Mouse (Mus musculus) intestine, embryonic 14.5 days (tissue): ENCODE measurements at regions not wholly inside any gene's neighbourhood (a gene's known extent, or its start where the extent isn't known, plus 50 kb on each side); places are given as distances from the start of the nearest gene placed in this dataset.
"Not testable (repeated sequence)": the region's sequence is repeated elsewhere in the genome, so short reads cannot be mapped to it uniquely, and the experiment has no call there.

Experiments
- ATAC-seq: fragments of 200-750 bp; cut with Nextera tagmentation; replicated peaks from 2 replicates; pipeline ENCODE4 v1.8.0; 2017; ENCODE audit warnings: low read depth, moderate number of reproducible peaks, moderate TSS enrichment, moderate library complexity; ENCODE audit not compliant: low FRiP score, low TSS enrichment
- DNase-seq: peaks from one replicate; pipeline ENCODE4 v3.0.0-alpha.2; 2018; ENCODE audit warnings: low spot score
- H3K27ac ChIP-seq: fragments of 300-500 bp; sonication (generic); 2 replicates; pipeline ENCODE4 v1.5.1; 2014; ENCODE audit warnings: low read depth, mild to moderate bottlenecking, control low read depth
- H3K27me3 ChIP-seq: fragments of 300-500 bp; sonication (generic); replicated peaks from 2 replicates; pipeline ENCODE4 v1.6.1; 2014; ENCODE audit warnings: low read length, control low read depth; ENCODE audit not compliant: control insufficient read depth, insufficient read depth
- H3K36me3 ChIP-seq: fragments of 300-500 bp; sonication (generic); 2 replicates; pipeline ENCODE4 v1.6.1; 2014; ENCODE audit warnings: low read length, control low read depth; ENCODE audit not compliant: control insufficient read depth, insufficient read depth
- H3K4me1 ChIP-seq: fragments of 300-500 bp; sonication (generic); replicated peaks from 2 replicates; pipeline ENCODE4 v1.6.1; 2014; ENCODE audit warnings: low read length, control low read depth, mixed read lengths; ENCODE audit not compliant: control insufficient read depth, insufficient read depth
- H3K4me2 ChIP-seq: fragments of 300-500 bp; sonication (generic); 2 replicates; pipeline ENCODE4 v1.6.1; 2014; ENCODE audit warnings: low read length
- H3K4me3 ChIP-seq: fragments of 300-500 bp; sonication (generic); 2 replicates; pipeline ENCODE4 v1.5.1; 2014; ENCODE audit warnings: low read depth, low read length, control low read depth, mixed read lengths
- H3K9ac ChIP-seq: fragments of 300-500 bp; sonication (generic); 2 replicates; pipeline ENCODE4 v1.6.1; 2014; ENCODE audit warnings: mild to moderate bottlenecking, low read length
- H3K9me3 ChIP-seq: fragments of 300-500 bp; sonication (generic); 2 replicates; pipeline ENCODE4 v1.6.1; 2016; ENCODE audit warnings: low read length, control low read depth; ENCODE audit not compliant: control insufficient read depth
- WGBS: fragments of 180-500 bp; shearing (Covaris S2); extraction: QIAGEN DNeasy Blood & Tissue Kit; methylation state at CpG from one replicate; pipeline ENCODE4 v1.1.7; 2014; 5-methylcytosine and 5-hydroxymethylcytosine counted together

DNA sequence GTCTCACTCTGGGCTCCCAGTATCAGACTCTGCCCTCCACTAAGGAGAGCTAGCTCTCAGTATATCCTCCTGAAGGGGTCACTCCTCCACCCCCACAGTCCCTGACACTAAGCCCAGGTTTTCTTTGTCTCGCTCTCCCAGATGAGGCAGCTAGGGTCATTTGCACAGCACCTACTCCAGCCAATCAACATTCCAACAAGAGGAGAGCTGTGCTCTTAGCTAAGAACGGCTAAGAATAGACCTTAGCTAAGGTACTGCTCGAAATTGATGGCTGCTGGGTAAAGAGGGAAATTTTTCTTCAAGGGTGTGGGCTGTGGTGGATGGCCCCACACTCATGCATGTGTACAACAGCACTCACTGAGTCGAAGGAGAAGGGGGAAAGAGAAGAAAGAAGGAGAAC is 86.3 kb upstream of the Nt5e start:
- no peaks in the 10 kb centered on the region for H3K36me3 ChIP-seq
- peak overlapping the region; percentile 74 for H3K4me2 ChIP-seq
- H3K4me3 ChIP-seq = no peak overlapping the region
- no peaks in the 10 kb centered on the region for H3K4me1 ChIP-seq
- DNase-seq (no peak), ATAC-seq (peak; percentile 48; the same call in 1 of the 2 replicates)
- 20% methylated on average over 4 of the region's 4 CpGs for WGBS
- H3K9ac ChIP-seq = peak overlapping the region; percentile 31
- no peak overlapping the region for H3K27ac ChIP-seq
- no peaks in the 10 kb centered on the region for H3K9me3 ChIP-seq
- no peaks in the 10 kb centered on the region for H3K27me3 ChIP-seq

DNA sequence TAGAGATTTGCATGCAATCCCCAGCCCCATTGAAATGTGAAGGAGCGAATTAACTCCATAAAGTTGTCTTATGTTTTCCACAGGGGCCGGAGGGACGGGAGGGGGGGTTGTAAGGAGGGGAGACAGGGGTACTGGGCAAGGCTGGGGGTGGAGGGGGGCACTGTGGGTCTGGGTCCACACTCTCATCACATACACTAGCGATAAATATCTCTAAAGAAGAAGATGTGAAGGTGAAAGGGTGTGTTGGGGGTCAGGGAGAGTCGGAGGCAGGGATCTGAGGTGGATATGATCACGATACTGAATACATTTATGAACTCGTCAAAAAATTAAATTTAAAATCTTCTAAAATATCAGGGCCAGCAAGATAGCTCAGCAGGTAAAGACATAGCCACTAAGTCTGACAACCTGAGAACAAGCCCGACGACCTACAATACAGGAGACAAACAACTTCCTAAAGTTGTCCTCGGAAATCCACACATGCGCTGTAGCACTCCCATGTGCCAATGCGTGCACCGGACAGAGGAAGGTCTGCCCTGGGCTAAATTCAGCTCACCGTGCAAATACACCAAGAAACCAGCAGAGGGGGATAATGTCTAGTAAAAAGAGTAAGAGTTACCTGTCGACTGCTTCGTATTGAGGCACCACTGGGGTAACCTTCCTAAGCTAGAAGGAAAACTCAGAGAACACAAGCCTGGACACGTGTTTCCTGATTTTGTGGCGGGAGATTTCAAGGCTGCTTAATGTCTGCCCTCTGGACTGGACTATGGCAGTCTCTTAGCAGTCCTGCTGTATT is 85.6 kb upstream of the Nt5e start:
- H3K27me3 ChIP-seq = no peaks in the 10 kb centered on the region
- peak overlapping the region; percentile 43 for H3K4me3 ChIP-seq
- peak; percentile 92 for ATAC-seq
- no peaks in the 10 kb centered on the region for H3K9me3 ChIP-seq
- DNase-seq = peak; percentile 76
- no peaks in the 10 kb centered on the region for H3K36me3 ChIP-seq
- no peaks in the 10 kb centered on the region for H3K4me1 ChIP-seq
- H3K9ac ChIP-seq = peak overlapping the region; percentile 31
- no peak overlapping the region for H3K27ac ChIP-seq
- 7% methylated on average over 18 of the region's 18 CpGs for WGBS
- H3K4me2 ChIP-seq = peak overlapping the region; percentile 74

DNA sequence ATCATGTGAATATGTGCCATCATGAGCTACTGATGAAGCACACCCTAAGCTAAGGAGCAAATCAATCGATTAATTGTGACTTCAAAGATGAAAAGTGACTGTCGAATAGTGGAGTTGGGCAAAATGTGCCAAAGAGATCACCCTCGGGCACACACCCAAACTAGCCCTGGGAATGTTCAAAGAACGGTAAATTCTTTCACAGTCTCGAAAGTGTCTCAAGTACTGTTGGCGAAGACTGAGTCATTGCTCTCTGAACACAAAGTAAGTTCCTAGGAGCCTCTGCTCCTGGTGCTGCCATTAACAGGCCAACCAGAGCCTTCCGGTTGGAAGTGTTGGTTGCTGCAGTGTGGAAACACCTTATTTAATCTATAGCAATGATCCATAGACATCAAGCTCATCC is 84.5 kb upstream of the Nt5e start:
- WGBS = 85% methylated on average over 7 of the region's 7 CpGs
- H3K4me3 ChIP-seq = no peak overlapping the region
- no peaks in the 10 kb centered on the region for H3K36me3 ChIP-seq
- H3K27me3 ChIP-seq = no peaks in the 10 kb centered on the region
- no peak overlapping the region for H3K9ac ChIP-seq
- H3K27ac ChIP-seq = no peak overlapping the region
- no peaks in the 10 kb centered on the region for H3K9me3 ChIP-seq
- no peaks in the 10 kb centered on the region for H3K4me1 ChIP-seq
- DNase-seq (no peak), ATAC-seq (no peak)
- no peak overlapping the region for H3K4me2 ChIP-seq

DNA sequence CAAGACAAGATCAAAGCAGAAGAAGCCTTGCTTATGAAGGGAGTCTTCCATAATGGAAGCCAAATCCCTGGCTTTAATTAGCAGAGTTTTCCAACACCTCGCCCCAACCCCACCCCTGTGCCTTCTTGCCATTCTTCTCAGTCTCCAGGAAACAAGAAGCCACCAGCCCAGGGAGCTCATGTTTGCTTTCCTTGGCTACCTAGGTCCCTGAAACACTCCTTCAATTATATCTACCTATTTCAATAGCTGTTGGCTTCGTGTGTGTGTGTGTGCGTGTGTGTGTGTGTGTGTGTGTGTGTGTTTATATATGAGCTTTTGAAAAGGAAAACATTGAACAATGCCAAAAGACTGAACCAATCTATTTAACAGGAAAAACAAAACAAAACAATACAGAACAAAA is 82.5 kb upstream of the Nt5e start:
- ATAC-seq = no peak

DNA sequence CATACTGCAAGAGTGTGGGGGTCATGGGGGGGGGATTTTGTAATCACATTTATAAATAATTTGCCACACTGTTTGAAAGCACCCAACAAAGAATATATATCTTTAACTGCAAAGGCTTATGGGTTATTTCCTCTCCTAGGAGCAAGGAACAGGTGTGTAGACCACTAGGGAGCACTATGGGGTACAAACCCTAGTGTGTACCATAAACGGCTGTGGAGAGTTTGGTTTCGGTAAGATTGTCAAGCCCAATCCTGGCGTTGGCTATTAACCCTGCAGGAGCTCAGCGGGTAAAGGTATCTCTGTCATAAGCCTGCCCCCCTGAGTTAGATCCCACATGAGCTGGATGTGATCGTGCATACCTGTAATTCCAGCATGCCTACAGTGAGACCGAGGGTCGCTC is 71.0 kb upstream of the Nt5e start:
- Histone ChIP-seq H3K27me3 (no peaks in the 10 kb centered on the region), H3K4me2 (no peak overlapping the region), H3K9me3 (no peaks in the 10 kb centered on the region), H3K36me3 (no peaks in the 10 kb centered on the region), H3K4me3 (no peak overlapping the region), H3K4me1 (no peaks in the 10 kb centered on the region), H3K27ac (no peak overlapping the region), H3K9ac (no peak overlapping the region)
- DNase-seq (no peak), ATAC-seq (no peak)
- 67% methylated on average over 7 of the region's 7 CpGs for WGBS

More for the DNA sequence above, 82.5 kb upstream of the Nt5e start:
- DNase-seq = no peak
- H3K4me2 ChIP-seq = no peak overlapping the region
- no peaks in the 10 kb centered on the region for H3K27me3 ChIP-seq
- WGBS = 79% methylated on average over 3 of the region's 3 CpGs
- H3K36me3 ChIP-seq = no peaks in the 10 kb centered on the region
- no peaks in the 10 kb centered on the region for H3K4me1 ChIP-seq
- no peak overlapping the region for H3K27ac ChIP-seq
- H3K4me3 ChIP-seq = no peak overlapping the region
- H3K9ac ChIP-seq = no peak overlapping the region
- no peaks in the 10 kb centered on the region for H3K9me3 ChIP-seq

DNA sequence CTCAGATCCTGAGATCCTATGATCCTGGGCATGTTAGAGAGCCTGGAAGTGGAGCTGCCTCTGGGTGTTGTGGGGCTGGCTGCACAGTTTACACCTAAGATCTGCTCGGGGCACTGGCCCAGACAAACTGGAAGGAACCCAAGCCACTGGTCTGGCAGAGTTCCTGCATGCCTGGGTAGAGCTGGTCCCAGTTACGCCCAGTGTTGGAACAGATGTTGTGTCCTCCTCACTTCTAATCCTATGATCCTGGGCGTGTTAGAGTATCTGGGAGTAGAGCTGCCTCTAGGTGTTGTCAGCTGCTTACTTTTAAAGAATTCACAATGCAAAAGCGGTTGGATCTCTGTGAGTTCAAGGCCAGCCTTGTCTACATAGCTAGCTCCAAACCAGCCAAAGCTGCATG is 67.4 kb upstream of the Nt5e start:
- 83% methylated on average over 4 of the region's 4 CpGs for WGBS
- no peak overlapping the region for H3K4me2 ChIP-seq
- no peaks in the 10 kb centered on the region for H3K27me3 ChIP-seq
- DNase-seq (no peak), ATAC-seq (no peak)
- H3K36me3 ChIP-seq = no peaks in the 10 kb centered on the region
- H3K4me3 ChIP-seq = no peak overlapping the region
- H3K4me1 ChIP-seq = no peaks in the 10 kb centered on the region
- no peaks in the 10 kb centered on the region for H3K9me3 ChIP-seq
- H3K27ac ChIP-seq = no peak overlapping the region
- no peak overlapping the region for H3K9ac ChIP-seq

DNA sequence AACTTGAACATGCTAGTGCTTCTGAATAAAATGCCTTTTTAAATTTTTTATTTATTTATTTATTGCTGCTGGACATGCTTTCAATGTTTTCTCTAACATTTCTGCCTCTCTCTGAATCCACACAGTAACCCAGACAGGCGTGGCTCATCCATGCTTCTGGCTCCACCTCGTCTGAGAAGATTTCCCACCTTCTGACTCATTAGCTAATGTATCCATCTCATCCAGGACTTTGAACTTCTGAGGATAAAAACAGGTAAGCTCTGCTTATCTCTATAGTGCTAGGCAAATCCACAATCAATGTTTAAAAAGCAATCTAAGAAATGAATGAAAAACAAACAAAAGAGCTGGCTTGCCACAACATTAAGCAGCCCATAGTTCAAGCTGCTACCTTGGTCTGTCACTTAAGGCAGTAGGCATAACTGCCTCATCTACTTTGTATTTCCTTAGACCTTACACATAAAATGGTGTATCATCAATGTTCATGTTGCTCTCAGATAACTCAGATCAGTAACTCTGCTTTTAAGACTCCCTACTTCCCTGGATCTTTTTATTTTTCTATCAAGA is 66.8 kb upstream of the Nt5e start:
- no peaks in the 10 kb centered on the region for H3K36me3 ChIP-seq
- ATAC-seq = 0 out of 2 replicates have a peak, but pooled peaks have one; percentile 58
- no peak overlapping the region for H3K9ac ChIP-seq
- DNase-seq = no peak
- no peak overlapping the region for H3K27ac ChIP-seq
- no peaks in the 10 kb centered on the region for H3K4me1 ChIP-seq
- no peak overlapping the region for H3K4me3 ChIP-seq
- no peaks in the 10 kb centered on the region for H3K27me3 ChIP-seq
- 56% methylated on average over 2 of the region's 2 CpGs for WGBS
- no peaks in the 10 kb centered on the region for H3K9me3 ChIP-seq
- H3K4me2 ChIP-seq = no peak overlapping the region

DNA sequence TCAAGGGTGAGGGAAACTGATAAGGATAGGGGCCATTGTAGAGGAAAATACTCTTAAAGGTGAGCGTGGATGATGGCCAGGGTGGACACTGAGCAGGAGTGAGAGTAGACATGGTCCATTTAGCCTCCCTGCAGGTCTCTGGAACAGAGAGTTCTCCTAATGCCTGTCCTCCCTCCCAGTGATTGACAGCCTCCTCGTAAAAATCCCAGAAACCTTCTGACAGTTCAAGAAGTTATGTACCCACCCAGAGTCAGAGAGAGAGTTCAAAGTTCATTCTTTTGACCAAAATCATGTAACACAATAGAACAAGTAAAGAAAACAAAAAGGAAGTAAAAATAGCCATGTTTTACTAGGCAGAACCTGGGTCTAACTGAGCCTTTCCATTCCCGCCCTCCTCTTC is 64.5 kb upstream of the Nt5e start:
- H3K4me1 ChIP-seq = no peaks in the 10 kb centered on the region
- H3K36me3 ChIP-seq = no peaks in the 10 kb centered on the region
- no peak overlapping the region for H3K4me3 ChIP-seq
- 82% methylated on average over 3 of the region's 3 CpGs for WGBS
- no peaks in the 10 kb centered on the region for H3K27me3 ChIP-seq
- ATAC-seq = no peak
- no peak for DNase-seq
- no peak overlapping the region for H3K4me2 ChIP-seq
- H3K27ac ChIP-seq = no peak overlapping the region
- H3K9me3 ChIP-seq = no peaks in the 10 kb centered on the region
- H3K9ac ChIP-seq = no peak overlapping the region

DNA sequence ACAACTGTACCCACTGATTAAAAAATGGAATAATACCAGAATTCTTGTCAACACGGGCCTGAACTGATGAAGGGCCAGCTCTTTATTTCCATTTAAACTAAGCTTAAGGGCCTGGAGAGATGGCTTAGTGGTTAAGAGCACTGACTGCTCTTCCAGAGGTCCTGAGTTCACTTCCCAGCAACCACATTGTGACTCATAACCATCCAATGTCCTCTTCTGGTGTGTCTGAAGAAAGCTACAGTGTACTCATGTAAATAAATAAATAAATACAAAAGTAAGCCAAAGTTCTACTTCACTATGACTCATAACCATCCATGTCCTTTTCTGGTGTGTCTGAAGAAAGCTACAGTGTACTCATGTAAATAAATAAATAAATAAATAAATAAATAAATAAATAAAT is 60.7 kb upstream of the Nt5e start:
- not testable (repeated sequence) for H3K9me3 ChIP-seq, H3K36me3 ChIP-seq, DNase-seq, H3K27ac ChIP-seq, H3K4me1 ChIP-seq, H3K27me3 ChIP-seq, H3K9ac ChIP-seq, ATAC-seq, H3K4me3 ChIP-seq, H3K4me2 ChIP-seq
- 91% methylated on average over 1 of the region's 1 CpGs for WGBS
